In genomic region chr7:29327087-29327486, GRCm38 (mm10) we compare ENCODE assay signal across 28 mouse cellular contexts. TPM values are rescaled to one million over a fixed set of nuclear protein-coding genes. Genes with fewer than 3 reads are reported as not detected.
"Had no signal": no experiment of that assay in that cellular context is flagged by ENCODE, and none has a peak within 500 bp of the region (broad histone marks: within the 10 kb centered on the region; RNA-seq: fewer than 3 reads in every experiment).

No protein-coding gene starts in this region.

- H3K4me3 ChIP-seq: embryonic facial prominence, embryonic 10.5 days; embryonic facial prominence, embryonic 12.5 days; embryonic facial prominence, embryonic 13.5 days; embryonic facial prominence, embryonic 15.5 days; erythroblast, embryonic 14.5 days; forebrain, embryonic 10.5 days; forebrain, embryonic 12.5 days; forebrain, embryonic 13.5 days; forebrain, embryonic 15.5 days; gastrocnemius, adult 2 months; heart, adult 2 months had no signal

- H3K27ac ChIP-seq: embryonic facial prominence, embryonic 10.5 days; embryonic facial prominence, embryonic 12.5 days; embryonic facial prominence, embryonic 13.5 days; embryonic facial prominence, embryonic 15.5 days; forebrain, embryonic 10.5 days; forebrain, embryonic 12.5 days; forebrain, embryonic 13.5 days; forebrain, embryonic 15.5 days; gastrocnemius, adult 2 months; heart, adult 2 months had no signal

- DNase-seq: cerebellum, adult 8-10 months; cerebellum, adult 9-10 months; cerebellum, adult 9-11 months; cerebellum, postnatal 10 days; cerebellum, postnatal 14 days; cerebellum, postnatal 25 days; cerebellum, postnatal 36 days; embryo, embryonic 11 days; forebrain, postnatal 0 days; gastrocnemius, adult 2 months; gastrocnemius, postnatal 10 days; gastrocnemius, postnatal 14 days; gastrocnemius, postnatal 25 days; gastrocnemius, postnatal 36 days; heart, adult 11 months; heart, adult 18-20 months; heart, adult 2 months had no signal

RNA-seq across cellular contexts. Expression of gene Dpf1, which starts 23.3 kb away (rescaled TPM):
- total RNA-seq: granulocyte monocyte progenitor cell, adult 5-6 weeks had no signal

RNA-seq across cellular contexts. Expression of gene Ppp1r14a, which starts 38.0 kb away (rescaled TPM):
- total RNA-seq: common myeloid progenitor, adult 5-6 weeks; granulocyte monocyte progenitor cell, adult 5-6 weeks had no signal
